Mouse (Mus musculus): Measurements from ENCODE around the gene Ppp1r1b.

GRCm38 (mm10) chr11:98313790-98314323 is 34.3 kb upstream of the Ppp1r1b start:
- TF ChIP-seq POLR2A (IDR thresholded peaks at IDR 0.05; ENCODE audit: borderline replicate concordance, insufficient read depth, low read length) (no peak), CTCF (IDR thresholded peaks at IDR 0.05; ENCODE audit: borderline replicate concordance, insufficient read depth, low read depth, low read length) (no peak)
